Mouse (Mus musculus) spleen, adult 2 months (tissue): Measurements from ENCODE around the gene Pde4d.

Experiments used
- CTCF ChIP-seq: fragments of 200-500 bp; IDR thresholded peaks from 2 replicates; pipeline ENCODE4 v1.5.1; 2011; ENCODE audit warnings: mild to moderate bottlenecking, inconsistent platforms; ENCODE audit not compliant: insufficient read depth, insufficient read length, insufficient replicate concordance; ENCODE audit errors: extremely low read depth
- POLR2A ChIP-seq: fragments of 200-500 bp; IDR thresholded peaks from 2 replicates; pipeline ENCODE4 v1.6.1; 2011; ENCODE audit warnings: low read depth, low read length, inconsistent platforms

DNA sequence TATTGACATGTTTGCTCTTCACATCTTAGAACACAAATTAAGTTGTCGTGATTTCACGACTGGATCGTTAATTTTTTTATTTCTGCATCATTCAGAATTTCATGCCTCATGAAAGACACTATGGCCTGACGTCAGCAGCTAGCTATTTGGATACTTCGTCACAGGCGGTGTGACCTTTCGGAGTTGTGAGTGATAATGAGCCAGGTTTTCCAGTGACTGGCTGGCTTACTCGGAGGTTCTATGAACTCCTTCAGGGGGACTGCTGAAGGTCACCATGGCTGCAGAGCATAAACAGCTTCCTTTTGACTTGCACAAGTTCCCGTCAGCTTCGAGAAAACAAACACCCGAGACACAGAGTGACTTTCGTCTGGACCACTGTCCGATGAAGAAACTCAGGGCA, 1311.3 kb downstream of the Pde4d start:
- TF ChIP-seq CTCF, result no peak
- TF ChIP-seq POLR2A, result no peak
